Mouse (Mus musculus) erythroblast, embryonic 14.5 days (primary cell): ENCODE results near the gene Mrpl23.

Experiments
- GATA1 ChIP-seq: IDR thresholded peaks from 2 replicates; pipeline ENCODE4 v1.6.1; 2012; ENCODE audit warnings: low read length, inconsistent platforms, mixed read lengths
- TAL1 ChIP-seq: IDR thresholded peaks from 3 replicates; pipeline ENCODE4 v1.6.1; 2012; ENCODE audit warnings: low read length, inconsistent platforms, mixed read lengths

DNA sequence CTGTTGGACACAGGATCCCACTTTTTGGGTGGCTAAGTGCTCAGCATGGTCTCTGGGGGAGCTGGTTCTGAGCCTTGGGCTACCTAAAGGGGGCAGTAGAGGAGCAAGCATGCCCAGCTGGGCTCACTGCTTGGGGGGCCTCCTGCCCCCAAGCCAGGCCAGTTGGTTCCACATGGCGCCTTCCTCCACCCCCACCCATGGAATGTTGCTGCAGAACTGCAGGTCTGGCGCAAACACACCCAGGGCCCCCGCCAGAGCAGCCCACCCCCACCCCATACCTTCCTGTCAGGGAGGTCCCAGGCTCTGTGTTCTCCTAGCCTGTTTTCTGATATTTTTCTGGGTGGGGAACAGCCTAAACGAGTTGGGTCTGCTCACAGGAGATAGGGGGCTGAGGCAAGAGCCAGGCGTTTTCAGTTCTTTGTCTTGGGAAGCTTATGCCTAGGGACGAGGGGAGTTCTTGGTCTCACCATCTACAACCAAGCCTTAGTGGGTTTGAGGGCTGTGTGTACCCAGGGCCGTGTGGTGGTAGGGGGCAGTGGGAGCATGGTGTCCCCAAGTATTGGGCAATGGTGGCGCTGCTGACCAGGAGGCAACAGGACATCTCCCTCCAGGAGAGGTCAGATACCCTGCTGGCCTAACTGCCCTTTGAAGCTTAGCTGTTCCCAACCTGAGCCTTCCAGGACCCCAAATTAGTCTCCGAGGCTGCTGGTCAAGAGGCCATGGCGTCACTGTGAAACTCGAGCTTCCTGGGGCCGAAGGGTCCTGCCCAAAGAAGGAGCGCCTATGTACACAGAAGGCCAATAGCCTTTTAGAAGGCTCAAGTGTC is 20.3 kb downstream of the Mrpl23 start:
- no peak for TF ChIP-seq GATA1
- no peak for TF ChIP-seq TAL1
